Mouse (Mus musculus): ENCODE data around the gene Gm17657.

Gm17657 gene

GRCm38 (mm10) chr17:29549543-29550428 is at the start of gene Gm17657, which contains the start of gene Tbc1d22b:
Gene Gm17657, minus strand, starts transcription at chr17:29549638.
Gene Tbc1d22b, plus strand, starts transcription at chr17:29549785.
- peak; percentile 98 for DNase-seq (ENCODE audit: low read depth, low spot score)

- DNase-seq (ENCODE audit: low read depth, low spot score) = no peak
Observed at GRCm38 (mm10) chr17:29599051-29599450, 49.6 kb upstream of the Gm17657 start.

- no peak for DNase-seq (ENCODE audit: low read depth, low spot score)
Observed at GRCm38 (mm10) chr17:29596771-29597132, 47.3 kb upstream of the Gm17657 start.

GRCm38 (mm10) chr17:29595891-29596770 is 46.7 kb upstream of the Gm17657 start:
- no peak for DNase-seq (ENCODE audit: low read depth, low spot score)

GRCm38 (mm10) chr17:29589221-29589898 is 39.9 kb upstream of the Gm17657 start:
- no peak for DNase-seq (ENCODE audit: low read depth, low spot score)

GRCm38 (mm10) chr17:29586921-29587320 is 37.5 kb upstream of the Gm17657 start:
- DNase-seq (ENCODE audit: low read depth, low spot score) = no peak

- DNase-seq (ENCODE audit: low read depth, low spot score) = peak; percentile 35
Observed at GRCm38 (mm10) chr17:29585446-29585845, 36.0 kb upstream of the Gm17657 start.

- no peak for DNase-seq (ENCODE audit: low read depth, low spot score)
Observed at GRCm38 (mm10) chr17:29584737-29585136, 35.3 kb upstream of the Gm17657 start.

GRCm38 (mm10) chr17:29584306-29584705 is 34.9 kb upstream of the Gm17657 start:
- DNase-seq (ENCODE audit: low read depth, low spot score) = no peak

- DNase-seq (ENCODE audit: low read depth, low spot score) = no peak
Observed at GRCm38 (mm10) chr17:29583569-29583968, 34.1 kb upstream of the Gm17657 start.

GRCm38 (mm10) chr17:29579579-29580126 is 30.2 kb upstream of the Gm17657 start:
- DNase-seq (ENCODE audit: low read depth, low spot score) = no peak

- DNase-seq (ENCODE audit: low read depth, low spot score) = no peak
Observed at GRCm38 (mm10) chr17:29569831-29570230, 20.4 kb upstream of the Gm17657 start.

GRCm38 (mm10) chr17:29568435-29568834 is 19.0 kb upstream of the Gm17657 start:
- DNase-seq (ENCODE audit: low read depth, low spot score) = no peak

- no peak for DNase-seq (ENCODE audit: low read depth, low spot score)
Observed at GRCm38 (mm10) chr17:29565521-29565920, 16.1 kb upstream of the Gm17657 start.

- no peak for DNase-seq (ENCODE audit: low read depth, low spot score)
Observed at GRCm38 (mm10) chr17:29558476-29558875, 9.0 kb upstream of the Gm17657 start.

- peak; percentile 21 for DNase-seq (ENCODE audit: low read depth, low spot score)
Observed at GRCm38 (mm10) chr17:29556893-29557292, 7.5 kb upstream of the Gm17657 start.

GRCm38 (mm10) chr17:29556456-29556855 is 7.0 kb upstream of the Gm17657 start:
- DNase-seq (ENCODE audit: low read depth, low spot score) = no peak

GRCm38 (mm10) chr17:29554176-29554575 is 4.7 kb upstream of the Gm17657 start:
- DNase-seq (ENCODE audit: low read depth, low spot score) = no peak

- peak; percentile 65 for DNase-seq (ENCODE audit: low read depth, low spot score)
Observed at GRCm38 (mm10) chr17:29552162-29552732, 2.8 kb upstream of the Gm17657 start, which contains the start of gene Tmem217. Gene Tmem217, minus strand, starts transcription at chr17:29552385.

- DNase-seq (ENCODE audit: low read depth, low spot score) = peak; percentile 65
Observed at GRCm38 (mm10) chr17:29551019-29551418, 1.6 kb upstream of the Gm17657 start.

GRCm38 (mm10) chr17:29548994-29549393 is 444 bp downstream of the Gm17657 start:
- peak; percentile 45 for DNase-seq (ENCODE audit: low read depth, low spot score)
